Mouse (Mus musculus) myocyte (in vitro differentiated cells): ENCODE measurements around the gene Hist1h2ao. TPM values are rescaled to one million over a fixed set of nuclear protein-coding genes. Genes with fewer than 3 reads are reported as not detected.
A peak's percentile ranks its signal among the peaks of the same experiment; 100 is the strongest.
"Not testable (repeated sequence)": the region's sequence is repeated elsewhere in the genome, so short reads cannot be mapped to it uniquely, and the experiment has no call there.

Experiments
- H3K27me3 ChIP-seq: one replicate; pipeline ENCODE4 v1.6.1; 2011; ENCODE audit not compliant: control insufficient read depth, insufficient read depth, insufficient read length
- H3K36me3 ChIP-seq: one replicate; pipeline ENCODE4 v1.6.1; 2011; ENCODE audit not compliant: control insufficient read depth, insufficient read depth
- H3K4me2 ChIP-seq: one replicate; pipeline ENCODE4 v1.6.1; 2011; ENCODE audit warnings: low read depth, control low read depth
- H3K4me3 ChIP-seq: one replicate; pipeline ENCODE4 v1.5.1; 2011; ENCODE audit warnings: mild to moderate bottlenecking, control low read depth, moderate library complexity
- H3K79me2 ChIP-seq: one replicate; pipeline ENCODE4 v1.6.1; 2011; ENCODE audit not compliant: control insufficient read depth, insufficient read depth
- H3ac ChIP-seq: one replicate; pipeline ENCODE4 v1.6.1; 2011; ENCODE audit not compliant: control insufficient read depth, insufficient read length
- CEBPB ChIP-seq: IDR thresholded peaks from 2 replicates; pipeline ENCODE4 v1.6.1; 2011; ENCODE audit warnings: mild to moderate bottlenecking, moderate library complexity; ENCODE audit not compliant: poor library complexity, insufficient read depth, severe bottlenecking
- E2F4 ChIP-seq: IDR thresholded peaks from one replicate; pipeline ENCODE4 v1.6.1; 2011; ENCODE audit warnings: mild to moderate bottlenecking, control low read depth, moderate library complexity; ENCODE audit not compliant: insufficient read depth
- MAX ChIP-seq: IDR thresholded peaks from one replicate; pipeline ENCODE4 v1.6.1; 2011; ENCODE audit warnings: low read depth, mild to moderate bottlenecking, control low read depth
- MYOD1 ChIP-seq, 3 experiments: IDR thresholded peaks; one replicate each; pipeline ENCODE4 v1.6.1; 2011; ENCODE audit warnings: control low read depth in 2 of 3, low read depth in 2 of 3, mild to moderate bottlenecking in 2 of 3, moderate library complexity in 1 of 3; ENCODE audit not compliant: insufficient read length in 2 of 3, control insufficient read depth in 1 of 3
- MYOG ChIP-seq, 3 experiments: IDR thresholded peaks; one replicate each; pipeline ENCODE4 v1.6.1; 2011; ENCODE audit warnings: control low read depth in 2 of 3, low read depth in 2 of 3, mild to moderate bottlenecking in 2 of 3; ENCODE audit not compliant: insufficient read length in 2 of 3, control insufficient read depth in 1 of 3, insufficient read depth in 1 of 3
- POLR2A ChIP-seq: IDR thresholded peaks from one replicate; pipeline ENCODE4 v1.6.1; 2011; ENCODE audit warnings: low read depth, mild to moderate bottlenecking, control low read depth, moderate library complexity; ENCODE audit not compliant: insufficient read length
- POLR2AphosphoS2 ChIP-seq: IDR thresholded peaks from one replicate; pipeline ENCODE4 v1.6.1; 2011; ENCODE audit warnings: low read depth, control low read depth; ENCODE audit not compliant: insufficient read length
- REST ChIP-seq: IDR thresholded peaks from one replicate; pipeline ENCODE4 v1.6.1; 2011; ENCODE audit warnings: mild to moderate bottlenecking, control low read depth, moderate library complexity; ENCODE audit not compliant: insufficient read depth, insufficient read length
- SRF ChIP-seq: IDR thresholded peaks from one replicate; pipeline ENCODE4 v1.6.1; 2011; ENCODE audit warnings: low read depth; ENCODE audit not compliant: control insufficient read depth, insufficient read length
- TCF12 ChIP-seq: IDR thresholded peaks from one replicate; pipeline ENCODE4 v1.6.1; 2011; ENCODE audit warnings: mild to moderate bottlenecking, control low read depth; ENCODE audit not compliant: poor library complexity, insufficient read depth, severe bottlenecking
- TCF3 ChIP-seq: IDR thresholded peaks from one replicate; pipeline ENCODE4 v1.6.1; 2011; ENCODE audit warnings: low read depth, control low read depth; ENCODE audit not compliant: insufficient read length
- USF1 ChIP-seq: IDR thresholded peaks from one replicate; pipeline ENCODE4 v1.6.1; 2011; ENCODE audit warnings: low read depth, mild to moderate bottlenecking, control low read depth, moderate library complexity
- polyA plus RNA-seq: library from polyadenylated mRNA; unstranded; fragments of >200 nt; fragmentation: generic; extraction: Trizol; gene quantifications from one replicate; pipeline ENCODE4 v1.2.1, GENCODE M21; 2012; ENCODE audit warnings: missing spikeins

Gene Hist1h2ao
- polyA plus RNA-seq, 1 experiment: not detected

DNA sequence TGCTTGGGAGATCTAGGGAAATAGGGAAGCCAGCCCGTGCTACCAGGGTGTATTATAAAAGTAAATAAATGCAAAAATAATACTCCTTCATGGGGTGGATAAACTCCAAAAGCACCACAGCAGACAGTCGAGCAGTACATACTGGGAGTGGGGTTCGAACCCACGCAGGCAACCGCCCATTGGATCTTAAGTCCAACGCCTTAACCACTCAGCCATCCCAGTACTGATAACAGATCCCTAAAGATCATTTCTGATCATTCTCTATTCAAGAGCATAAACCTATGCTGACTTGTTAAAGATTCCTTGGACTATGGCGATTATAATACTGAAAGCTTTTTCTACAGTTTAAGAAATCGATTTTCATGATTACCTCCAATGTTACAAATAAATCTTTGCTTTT is 37.6 kb downstream of the Hist1h2ao start:
- Histone ChIP-seq H3K36me3 (no peaks in the 10 kb centered on the region), H3K27me3 (no peaks in the 10 kb centered on the region), H3K4me3 (no peak overlapping the region), H3K79me2 (no peaks in the 10 kb centered on the region), H3ac (no peak overlapping the region), H3K4me2 (no peak overlapping the region)
- no peak for TF ChIP-seq E2F4
- no peak for TF ChIP-seq SRF
- no peak for TF ChIP-seq POLR2A
- TF ChIP-seq MAX: no peak
- no peak for TF ChIP-seq MYOG (IDR thresholded peaks at IDR 0.05; ENCODE audit: control insufficient read depth in 1 of 3, insufficient read depth in 1 of 3, insufficient read length in 2 of 3, low read depth in 2 of 3)
- TF ChIP-seq MYOD1 (IDR thresholded peaks at IDR 0.05; ENCODE audit: control insufficient read depth in 1 of 3, insufficient read length in 2 of 3, low read depth in 2 of 3): no peak
- TF ChIP-seq REST: no peak
- TF ChIP-seq USF1: no peak
- TF ChIP-seq POLR2AphosphoS2: no peak

DNA sequence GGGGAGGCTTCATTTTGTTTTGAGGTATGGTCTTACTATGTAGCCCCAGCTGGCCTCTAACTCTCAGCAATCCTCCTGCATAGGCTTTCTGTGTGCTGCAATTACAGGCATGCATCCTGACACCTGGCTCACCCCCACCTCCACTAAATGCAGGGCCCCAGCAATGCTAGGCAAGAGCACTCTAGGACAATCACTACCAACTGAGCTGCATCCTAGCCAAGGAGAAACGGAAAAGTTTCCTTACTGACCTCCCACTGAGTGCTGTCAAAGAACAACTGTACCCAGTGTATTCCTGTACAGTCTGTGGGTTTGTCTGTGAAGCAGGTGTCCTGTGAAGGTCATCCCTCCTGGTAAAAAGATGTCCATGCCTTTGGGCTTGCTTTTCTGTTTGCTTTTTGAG is 40.4 kb downstream of the Hist1h2ao start:
- H3K4me2 ChIP-seq, H3K79me2 ChIP-seq, H3K4me3 ChIP-seq, H3K27me3 ChIP-seq, H3K36me3 ChIP-seq, H3ac ChIP-seq: not testable (repeated sequence)

DNA sequence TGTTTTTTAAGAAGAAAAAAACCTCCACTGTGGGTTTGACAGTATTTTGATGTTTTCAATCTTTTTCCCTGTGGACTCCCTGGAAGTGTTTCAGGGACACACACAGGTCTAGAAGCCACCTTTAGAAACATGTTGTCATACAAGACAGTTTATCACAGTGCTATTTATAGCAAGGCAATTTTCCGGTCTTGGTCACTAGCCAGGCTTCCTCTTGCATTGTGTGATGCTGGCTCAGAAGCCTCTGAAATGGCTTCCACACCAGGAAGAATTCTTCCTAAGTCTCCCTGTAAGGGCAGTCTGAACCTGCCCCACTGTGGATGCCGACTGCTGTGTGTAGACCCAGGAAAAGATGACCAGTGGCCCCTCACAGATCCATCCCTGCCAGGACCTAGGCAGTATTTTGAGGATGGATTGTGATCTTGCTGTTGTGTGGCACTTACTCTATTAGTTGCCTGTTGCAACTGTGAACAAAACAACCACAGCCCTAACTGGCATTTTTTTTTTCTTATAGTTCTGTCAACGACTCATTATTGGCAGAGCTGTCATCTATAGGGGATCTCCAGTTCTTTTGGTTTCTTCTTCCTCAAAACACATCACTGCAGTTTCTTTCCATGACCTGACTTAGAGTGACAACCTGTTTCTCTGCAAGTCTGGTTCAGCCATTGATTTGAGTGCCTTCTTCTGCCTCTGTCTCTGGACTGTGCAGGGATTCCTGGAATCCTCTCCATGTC is 42.1 kb downstream of the Hist1h2ao start:
- H3K36me3 ChIP-seq: no peaks in the 10 kb centered on the region
- H3K4me3 ChIP-seq: no peak overlapping the region
- no peak for TF ChIP-seq MYOG (IDR thresholded peaks at IDR 0.05; ENCODE audit: control insufficient read depth in 1 of 3, insufficient read depth in 1 of 3, insufficient read length in 2 of 3, low read depth in 2 of 3)
- no peak for TF ChIP-seq TCF3
- no peak for TF ChIP-seq E2F4
- TF ChIP-seq MYOD1 (IDR thresholded peaks at IDR 0.05; ENCODE audit: control insufficient read depth in 1 of 3, insufficient read length in 2 of 3, low read depth in 2 of 3): no peak
- no peak for TF ChIP-seq MAX
- TF ChIP-seq REST: no peak
- no peak for TF ChIP-seq TCF12
- no peak for TF ChIP-seq CEBPB
- no peak for TF ChIP-seq POLR2A
- no peak for TF ChIP-seq POLR2AphosphoS2
- TF ChIP-seq USF1: no peak
- no peak for TF ChIP-seq SRF
- no peak overlapping the region for H3K4me2 ChIP-seq
- no peaks in the 10 kb centered on the region for H3K27me3 ChIP-seq
- H3K79me2 ChIP-seq: no peaks in the 10 kb centered on the region
- no peak overlapping the region for H3ac ChIP-seq

DNA sequence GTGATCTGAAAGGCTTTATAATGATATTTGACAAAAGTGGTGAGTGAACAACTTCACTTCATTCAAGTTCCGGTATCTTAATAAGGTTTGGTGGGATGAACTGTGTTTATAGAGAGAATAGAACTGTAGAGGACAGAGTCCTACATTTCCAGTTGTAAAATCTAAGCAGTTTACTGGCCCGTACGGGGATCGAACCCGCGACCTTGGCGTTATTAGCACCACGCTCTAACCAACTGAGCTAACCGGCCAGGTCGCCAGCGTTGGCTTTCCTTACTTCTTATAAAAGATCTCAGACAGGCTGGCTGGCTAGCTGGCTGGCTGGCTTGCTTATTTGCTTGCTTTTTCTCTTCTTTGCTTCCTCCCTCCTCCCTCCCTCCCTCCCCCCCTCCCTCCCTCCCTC is 44.9 kb downstream of the Hist1h2ao start:
- Histone ChIP-seq H3K4me2 (no peak overlapping the region), H3K79me2 (no peaks in the 10 kb centered on the region), H3K36me3 (no peaks in the 10 kb centered on the region), H3K27me3 (no peaks in the 10 kb centered on the region), H3ac (no peak overlapping the region), H3K4me3 (peak overlapping the region; percentile 28)
- TF ChIP-seq MYOG (IDR thresholded peaks at IDR 0.05; ENCODE audit: control insufficient read depth in 1 of 3, insufficient read depth in 1 of 3, insufficient read length in 2 of 3, low read depth in 2 of 3) (no peak), TCF3 (no peak), E2F4 (no peak), MAX (no peak), MYOD1 (IDR thresholded peaks at IDR 0.05; ENCODE audit: control insufficient read depth in 1 of 3, insufficient read length in 2 of 3, low read depth in 2 of 3) (no peak), CEBPB (no peak), TCF12 (no peak), REST (no peak), SRF (no peak)

DNA sequence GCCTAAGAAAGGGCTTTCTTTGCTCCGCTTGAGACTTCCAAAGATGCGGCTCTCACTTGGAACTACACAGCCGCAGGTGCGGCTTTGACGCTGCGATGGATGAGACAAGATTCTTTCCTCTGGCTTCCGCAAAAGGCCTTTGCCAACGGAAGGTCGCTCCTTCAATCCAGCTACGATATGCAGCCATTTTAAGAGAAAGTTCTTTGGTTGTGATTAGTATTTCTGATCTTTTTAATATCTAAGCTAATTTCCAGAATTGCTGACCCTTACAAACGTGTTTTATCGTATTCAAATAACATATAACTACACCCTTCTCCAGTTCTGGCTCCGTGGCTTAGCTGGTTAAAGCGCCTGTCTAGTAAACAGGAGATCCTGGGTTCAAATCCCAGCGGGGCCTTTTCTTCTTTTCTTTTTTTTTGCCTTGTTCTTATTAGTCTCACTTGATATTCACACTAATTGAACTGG is 45.5 kb downstream of the Hist1h2ao start:
- H3K79me2 ChIP-seq: no peaks in the 10 kb centered on the region
- peak overlapping the region; percentile 84 for H3K4me2 ChIP-seq
- H3K4me3 ChIP-seq: peak overlapping the region; percentile 28

More for the DNA sequence above, 45.5 kb downstream of the Hist1h2ao start:
- no peak for TF ChIP-seq E2F4
- 0 out of 2 replicates have a peak, but pooled peaks have one; percentile 13 for TF ChIP-seq CEBPB
- H3ac ChIP-seq: no peak overlapping the region
- H3K27me3 ChIP-seq: no peaks in the 10 kb centered on the region
- H3K36me3 ChIP-seq: no peaks in the 10 kb centered on the region

Other genes with a start within 250 kb of the Hist1h2ao start
- gene Olfr1364, start 228.7 kb upstream of the Hist1h2ao start, polyA plus RNA-seq: not detected
- not detected for gene Olfr1362, start 196.4 kb upstream of the Hist1h2ao start, polyA plus RNA-seq
- not detected for gene Olfr11, start 167.9 kb upstream of the Hist1h2ao start, polyA plus RNA-seq
- not detected for gene Olfr1361, start 147.1 kb upstream of the Hist1h2ao start, polyA plus RNA-seq
- not detected for gene Olfr1360, start 133.1 kb upstream of the Hist1h2ao start, polyA plus RNA-seq
- not detected for gene Olfr1359, start 112.4 kb upstream of the Hist1h2ao start, polyA plus RNA-seq
- gene Hist1h2bl, start 94.3 kb upstream of the Hist1h2ao start, polyA plus RNA-seq: 2.7 TPM
- 6.4 TPM for gene Hist1h2ai, start 94.0 kb upstream of the Hist1h2ao start, polyA plus RNA-seq
- gene Hist1h3h, start 92.8 kb upstream of the Hist1h2ao start, polyA plus RNA-seq: 9.0 TPM
- 1.3 TPM for gene Hist1h2bm, start 88.4 kb upstream of the Hist1h2ao start, polyA plus RNA-seq
- 1.3 TPM for gene Hist1h4j, start 75.4 kb upstream of the Hist1h2ao start, polyA plus RNA-seq
- gene Hist1h4k, start 60.0 kb upstream of the Hist1h2ao start, polyA plus RNA-seq: 6.3 TPM
- 2.3 TPM for gene Hist1h2ak, start 56.6 kb upstream of the Hist1h2ao start, polyA plus RNA-seq
- gene Hist1h2bn, start 56.3 kb upstream of the Hist1h2ao start, polyA plus RNA-seq: 1.8 TPM
- 1.7 TPM for gene Hist1h1b, start 29.8 kb upstream of the Hist1h2ao start, polyA plus RNA-seq
- 10.6 TPM for gene Hist1h3i, start 27.1 kb upstream of the Hist1h2ao start, polyA plus RNA-seq
- gene Hist1h2an, start 23.2 kb upstream of the Hist1h2ao start, polyA plus RNA-seq: 6.8 TPM
- 0.89 TPM for gene Hist1h2bp, start 23.0 kb upstream of the Hist1h2ao start, polyA plus RNA-seq
- 72.0 TPM for gene Hist1h2bq, start 268 bp upstream of the Hist1h2ao start, polyA plus RNA-seq
- gene Hist1h4m, start 1.3 kb downstream of the Hist1h2ao start, polyA plus RNA-seq: not detected
- gene Hist1h4n, start 21.7 kb downstream of the Hist1h2ao start, polyA plus RNA-seq: 19.7 TPM
- gene Hist1h2ap, start 23.0 kb downstream of the Hist1h2ao start, polyA plus RNA-seq: 730 TPM
- 71.7 TPM for gene Hist1h2br, start 23.3 kb downstream of the Hist1h2ao start, polyA plus RNA-seq
- 0.89 TPM for gene Zfp184, start 134.6 kb downstream of the Hist1h2ao start, polyA plus RNA-seq
- not detected for gene Pom121l2, start 170.7 kb downstream of the Hist1h2ao start, polyA plus RNA-seq
- gene Prss16, start 199.3 kb downstream of the Hist1h2ao start, polyA plus RNA-seq: 0.34 TPM
- 2.2 TPM for gene Hist1h2ah, start 225.1 kb downstream of the Hist1h2ao start, polyA plus RNA-seq
- 8.2 TPM for gene Hist1h2bk, start 225.4 kb downstream of the Hist1h2ao start, polyA plus RNA-seq
- 31.0 TPM for gene Hist1h4i, start 230.9 kb downstream of the Hist1h2ao start, polyA plus RNA-seq
- 4.1 TPM for gene Hist1h2ag, start 232.5 kb downstream of the Hist1h2ao start, polyA plus RNA-seq
- 3.4 TPM for gene Hist1h2bj, start 232.7 kb downstream of the Hist1h2ao start, polyA plus RNA-seq